Mouse (Mus musculus): ENCODE measurements around the gene Phc2.

- no peak for TF ChIP-seq GATA1 (IDR thresholded peaks at IDR 0.05; ENCODE audit: borderline replicate concordance, low read length)
- TF ChIP-seq FLI1 (IDR thresholded peaks at IDR 0.05; ENCODE audit: low read length), result no peak
These were observed 41.2 kb upstream of the Phc2 start for GRCm38 (mm10) chr4:128613326-128613725.

Measured in megakaryocyte, embryonic 14.5 days (primary cell).